ENCODE assay signal across 10 mouse cellular contexts in the genomic region with DNA sequence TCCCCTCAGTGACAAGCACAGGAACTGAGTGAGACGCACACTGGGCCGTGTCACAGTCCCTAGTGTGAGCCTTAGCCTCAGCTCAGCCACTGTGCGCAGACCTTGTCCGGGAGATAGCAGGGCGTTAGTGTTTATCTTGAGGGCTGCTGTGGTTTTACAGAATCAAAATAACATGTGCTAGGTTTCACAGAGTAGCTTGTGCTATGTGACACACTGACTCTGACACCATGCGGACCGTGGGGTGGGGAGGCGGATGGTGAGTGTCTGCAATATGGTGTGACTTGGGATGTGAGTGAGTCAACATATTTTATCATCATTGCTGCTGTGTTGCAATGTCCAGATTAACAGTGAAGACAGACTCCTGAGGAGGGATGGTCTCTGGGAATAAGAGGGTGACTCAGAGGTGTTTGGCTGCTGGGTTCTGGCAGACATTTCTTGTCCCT. TPM values are rescaled to one million over a fixed set of nuclear protein-coding genes. Genes with fewer than 3 reads are reported as not detected.
DNase-seq lines count a peak whose midpoint lies in the region; ATAC-seq lines count a peak whose summit lies in the region.
"Had no signal": no experiment of that assay in that cellular context is flagged by ENCODE, and none has a peak within 500 bp of the region (broad histone marks: within the 10 kb centered on the region; RNA-seq: fewer than 3 reads in every experiment).

No protein-coding gene starts in this region.

- no peaks in the 10 kb centered on the region for H3K9me3 ChIP-seq in heart, embryonic 10.5 days
- no peaks in the 10 kb centered on the region for H3K9me3 ChIP-seq in heart, embryonic 11.5 days (replicated peaks; ENCODE audit: control insufficient read depth, low read length)
- H3K9me3 ChIP-seq in hindbrain, embryonic 11.5 days (ENCODE audit: control insufficient read depth, low read length): no peaks in the 10 kb centered on the region
- H3K9me3 ChIP-seq: embryonic facial prominence, embryonic 13.5 days had no signal

- H3K4me1 ChIP-seq in heart, embryonic 10.5 days: 0 out of 2 replicates have a peak, but pooled peaks cover 6% of the 10 kb centered on the region
- H3K4me1 ChIP-seq in heart, embryonic 11.5 days (ENCODE audit: control insufficient read depth, insufficient read depth, low read length): peaks cover 10% of the 10 kb centered on the region
- H3K4me1 ChIP-seq in hindbrain, embryonic 11.5 days (replicated peaks; ENCODE audit: control insufficient read depth, insufficient read depth, low read length): no peaks in the 10 kb centered on the region
- H3K4me1 ChIP-seq: embryonic facial prominence, embryonic 13.5 days had no signal

- no peak overlapping the region for H3K27ac ChIP-seq in heart, embryonic 10.5 days
- H3K27ac ChIP-seq in heart, embryonic 11.5 days (ENCODE audit: low read depth, low read length): peak overlapping the region; percentile 50; the same call in 1 of the 2 replicates
- H3K27ac ChIP-seq in hindbrain, embryonic 11.5 days (ENCODE audit: low read depth, low read length): no peak overlapping the region
- H3K27ac ChIP-seq: embryonic facial prominence, embryonic 13.5 days had no signal

- ATAC-seq in heart, embryonic 11.5 days (replicated peaks; ENCODE audit: insufficient number of reproducible peaks, low FRiP score, low TSS enrichment): peak; percentile 52
- peak; percentile 89 for ATAC-seq in megakaryocyte progenitor cell, adult 5-6 weeks (replicated peaks; ENCODE audit: poor library complexity)
- ATAC-seq in hindbrain, embryonic 11.5 days (ENCODE audit: low FRiP score): no peak

- H3K36me3 ChIP-seq in heart, embryonic 10.5 days: peaks cover 54% of the 10 kb centered on the region
- peaks cover 8% of the 10 kb centered on the region for H3K36me3 ChIP-seq in heart, embryonic 11.5 days (ENCODE audit: control insufficient read depth, insufficient read depth, low read length)
- no peaks in the 10 kb centered on the region for H3K36me3 ChIP-seq in hindbrain, embryonic 11.5 days (ENCODE audit: control insufficient read depth, insufficient read depth, low read length)

- no peak overlapping the region for H3K4me3 ChIP-seq in heart, embryonic 10.5 days
- no peak overlapping the region for H3K4me3 ChIP-seq in heart, embryonic 11.5 days (ENCODE audit: low read depth, low read length)
- no peak overlapping the region for H3K4me3 ChIP-seq in hindbrain, embryonic 11.5 days (ENCODE audit: low read depth, low read length)
- H3K4me3 ChIP-seq: embryonic facial prominence, embryonic 13.5 days had no signal

- no peak overlapping the region for H3K9ac ChIP-seq in heart, embryonic 11.5 days (ENCODE audit: low read depth, low read length)
- H3K9ac ChIP-seq in hindbrain, embryonic 11.5 days (ENCODE audit: low read depth, low read length): no peak overlapping the region
- H3K9ac ChIP-seq: embryonic facial prominence, embryonic 13.5 days had no signal

- H3K27me3 ChIP-seq in heart, embryonic 10.5 days (ENCODE audit: insufficient read depth, poor library complexity, severe bottlenecking): no peaks in the 10 kb centered on the region
- no peaks in the 10 kb centered on the region for H3K27me3 ChIP-seq in heart, embryonic 11.5 days (ENCODE audit: control insufficient read depth, insufficient read depth, low read length)
- no peaks in the 10 kb centered on the region for H3K27me3 ChIP-seq in hindbrain, embryonic 11.5 days (ENCODE audit: control insufficient read depth, insufficient read depth, low read length)
- H3K27me3 ChIP-seq: embryonic facial prominence, embryonic 13.5 days had no signal

- no peak overlapping the region for H3K4me2 ChIP-seq in heart, embryonic 11.5 days
- H3K4me2 ChIP-seq in hindbrain, embryonic 11.5 days (replicated peaks; ENCODE audit: low read depth, low read length): no peak overlapping the region
- H3K4me2 ChIP-seq: embryonic facial prominence, embryonic 13.5 days had no signal

- DNase-seq in heart, adult 11 months: peak; percentile 98
- DNase-seq in heart, embryonic 10.5 days (ENCODE audit: low spot score): no peak
- DNase-seq in T-cell, adult 2 months (ENCODE audit: low spot score): peak; percentile 1
- DNase-seq in embryo, embryonic 9.5 days (ENCODE audit: extremely low spot score): no peak
- no peak for DNase-seq in hindbrain, embryonic 11.5 days (ENCODE audit: low spot score)
- no peak for DNase-seq in kidney, adult 8-10 months
- DNase-seq: layer of hippocampus, postnatal 36 days had no signal

- WGBS in heart, embryonic 10.5 days: 54% methylated on average over 8 of the region's 8 CpGs
- 45% methylated on average over 8 of the region's 8 CpGs for WGBS in heart, embryonic 11.5 days (ENCODE audit: insufficient replicate concordance)
- 88% methylated on average over 8 of the region's 8 CpGs for WGBS in hindbrain, embryonic 11.5 days

RNA-seq across cellular contexts. Expression of a gene that starts 17.1 kb away (rescaled TPM):
- 21.3 and 24.5 TPM in 2 replicates for polyA plus RNA-seq in heart, embryonic 10.5 days (2016; fragmentation: Nextera tagmentation; extraction: Ambion mirVana)
- 13.9 and 18.4 TPM in 2 replicates for polyA plus RNA-seq in heart, embryonic 11.5 days (2014; fragmentation: Nextera tagmentation; extraction: Ambion mirVana)
- total RNA-seq in megakaryocyte progenitor cell, adult 5-6 weeks (2015): 0.24 and 0.39 TPM in 2 replicates
- total RNA-seq in megakaryocyte progenitor cell, adult 5-6 weeks (2017): 0.37 TPM in 1 of 2 replicates, not detected in the other
- 13.0 and 14.5 TPM in 2 replicates for polyA plus RNA-seq in hindbrain, embryonic 11.5 days (2014; fragmentation: Nextera tagmentation; extraction: Ambion mirVana)

RNA-seq across cellular contexts. Expression of a gene that starts 35.4 kb away (rescaled TPM):
- 30.2 and 31.5 TPM in 2 replicates for polyA plus RNA-seq in heart, embryonic 10.5 days (2016; fragmentation: Nextera tagmentation; extraction: Ambion mirVana)
- polyA plus RNA-seq in heart, embryonic 11.5 days (2014; fragmentation: Nextera tagmentation; extraction: Ambion mirVana): 35.8 and 40.8 TPM in 2 replicates
- 32.9 and 40.2 TPM in 2 replicates for total RNA-seq in megakaryocyte progenitor cell, adult 5-6 weeks (2015)
- total RNA-seq in megakaryocyte progenitor cell, adult 5-6 weeks (2017): 31.1 and 56.3 TPM in 2 replicates
- polyA plus RNA-seq in hindbrain, embryonic 11.5 days (2014; fragmentation: Nextera tagmentation; extraction: Ambion mirVana): 49.3 and 52.9 TPM in 2 replicates

Comparison
In these comparisons a context has a peak if more than half of its experiments do, and no peak if none do; other contexts are left out.
1. DNase-seq: peak in heart, adult 11 months (single experiment) and T-cell, adult 2 months (single experiment); none in heart, embryonic 10.5 days (single experiment), embryo, embryonic 9.5 days (single experiment), hindbrain, embryonic 11.5 days (single experiment) and kidney, adult 8-10 months (0 of 2).